Mouse (Mus musculus) left cerebral cortex, postnatal 4 days (tissue): Measurements from ENCODE around the gene Gm5108. TPM values are rescaled to one million over a fixed set of nuclear protein-coding genes. Genes with fewer than 3 reads are reported as not detected.
A peak's percentile ranks its signal among the peaks of the same experiment; 100 is the strongest.

Experiments used
- DNase-seq: peaks from one replicate; pipeline ENCODE4 v3.0.0-alpha.2; 2022
- intact Hi-C: fragments of 180-260 bp; cut with DNase I; formaldehyde crosslinking; loops from one replicate; pipeline ENCODE4 v1.15.1; 2025
- total RNA-seq, 2 experiments: library from RNA; stranded (reverse); gene quantifications; 2 replicates each; pipeline ENCODE4 v1.2.3; 2021

Gm5108 gene
- total RNA-seq, 2 experiments from 2014 or later = not detected

DNA sequence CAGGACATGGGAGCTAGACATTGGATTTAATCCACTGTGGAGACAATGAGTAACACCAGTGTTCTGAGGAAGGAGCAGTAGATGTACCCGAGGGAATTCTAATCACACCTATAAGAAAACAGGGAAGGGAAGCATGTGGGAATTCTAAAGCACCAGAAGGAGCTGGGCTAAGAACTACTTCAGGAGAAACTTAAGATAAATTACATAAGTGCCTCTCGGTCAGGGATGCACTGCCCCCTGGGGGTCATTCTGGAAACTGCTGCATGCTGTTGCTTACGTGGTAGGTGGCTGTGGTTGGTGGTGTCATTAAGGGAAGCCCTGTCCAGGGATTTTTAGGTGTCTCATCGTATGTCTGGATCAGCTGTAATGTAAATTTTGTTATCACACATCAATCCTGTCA lies 71.1 kb downstream of the Gm5108 start:
- intact Hi-C loops = loop anchor here (2.0 to 10.0 kb wide), 3 partner anchors 168 to 480 kb away; partner anchors contain the start of gene Atp8a1
- peak; percentile 80 for DNase-seq

DNA sequence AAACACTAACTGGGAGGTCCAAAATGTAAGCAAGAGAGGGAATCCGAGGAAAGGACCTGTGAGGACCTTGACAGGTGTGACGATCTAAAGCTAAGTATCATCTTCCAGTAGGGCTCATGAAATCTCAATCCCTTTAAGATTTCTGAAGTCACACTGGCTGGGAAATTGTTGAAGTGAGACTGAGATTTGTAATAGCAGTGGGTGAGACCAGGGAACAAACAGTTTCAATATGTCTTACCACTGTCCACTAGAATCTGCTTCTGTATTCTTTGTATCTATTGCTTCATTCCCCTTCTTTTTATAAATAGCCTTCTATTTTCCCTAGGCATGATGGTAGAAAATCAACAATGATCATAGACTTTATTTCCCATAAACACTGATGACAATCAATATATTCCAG lies 79.4 kb downstream of the Gm5108 start:
- intact Hi-C loops = no loop called here

More for the DNA sequence above, 79.4 kb downstream of the Gm5108 start:
- no peak for DNase-seq

Other genes with a start within 250 kb of the Gm5108 start
- 100 to 1,000 TPM; 163 to 172 TPM for gene Atp8a1, start 94.2 kb upstream of the Gm5108 start, total RNA-seq
- gene Gm21905, start 4.8 kb downstream of the Gm5108 start, total RNA-seq = not detected
- not detected for gene Grxcr1, start 90.2 kb downstream of the Gm5108 start, total RNA-seq